Mouse (Mus musculus): ENCODE results near the gene Pxmp2.

GRCm38 (mm10) chr5:110285770-110286445 lies at the start of gene Pxmp2, which contains the start of gene Pole:
- TF ChIP-seq CTCF (IDR thresholded peaks at IDR 0.05; ENCODE audit: borderline replicate concordance, control insufficient read depth, extremely low read depth, insufficient read depth, low read length, poor library complexity) = 0 out of 2 replicates have a peak, but pooled peaks have one; percentile 19
- no peak for TF ChIP-seq POLR2A (IDR thresholded peaks at IDR 0.05; ENCODE audit: control insufficient read depth, extremely low read depth, insufficient read depth, low read length, poor library complexity)
